Mouse (Mus musculus): Measurements from ENCODE around the gene Asic2. TPM values are rescaled to one million over a fixed set of nuclear protein-coding genes. Genes with fewer than 3 reads are reported as not detected.

The Asic2 gene
- total RNA-seq, 2 experiments from 2014 or later: 55.9 to 61.9 TPM

Other genes with a start within 250 kb of the Asic2 start
- under 1 TPM; 0.12 to 0.13 TPM for gene 5530401A14Rik, start 107.8 kb downstream of the Asic2 start, total RNA-seq (2021)
- not detected for gene Ccl2, start 67.1 kb upstream of the Asic2 start, total RNA-seq (2021)
- not detected for gene Gm17268, start 70.1 kb upstream of the Asic2 start, total RNA-seq (2021)
- gene Ccl7, start 77.3 kb upstream of the Asic2 start, total RNA-seq (2021): not detected
- under 1 TPM; 0.50 to 0.61 TPM for gene Ccl11, start 89.4 kb upstream of the Asic2 start, total RNA-seq (2021)
- gene Ccl12, start 133.4 kb upstream of the Asic2 start, total RNA-seq (2021): under 1 TPM in 1 of 2 experiments, not detected in 1; 0.68 TPM
- not detected for gene Ccl8, start 146.7 kb upstream of the Asic2 start, total RNA-seq (2021)